Mouse (Mus musculus) neural tube, embryonic 15.5 days (tissue): ENCODE measurements around the gene Sp1. TPM values are rescaled to one million over a fixed set of nuclear protein-coding genes. Genes with fewer than 3 reads are reported as not detected.
A peak's percentile ranks its signal among the peaks of the same experiment; 100 is the strongest.

Experiments
- ATAC-seq: fragments of 200-750 bp; cut with Nextera tagmentation; 2 replicates; pipeline ENCODE4 v1.8.0; 2017; ENCODE audit warnings: mild to moderate bottlenecking, moderate TSS enrichment, moderate library complexity; ENCODE audit not compliant: low FRiP score
- H3K27ac ChIP-seq: fragments of 300-500 bp; sonication (generic); replicated peaks from 2 replicates; pipeline ENCODE4 v1.5.1; 2015; ENCODE audit warnings: mild to moderate bottlenecking, inconsistent platforms
- H3K27me3 ChIP-seq: fragments of 300-500 bp; sonication (generic); replicated peaks from 2 replicates; pipeline ENCODE4 v1.6.1; 2015; ENCODE audit warnings: inconsistent platforms
- H3K36me3 ChIP-seq: fragments of 300-500 bp; sonication (generic); 2 replicates; pipeline ENCODE4 v1.6.1; 2015; ENCODE audit warnings: inconsistent platforms
- H3K4me1 ChIP-seq: fragments of 300-500 bp; sonication (generic); 2 replicates; pipeline ENCODE4 v1.6.1; 2015; ENCODE audit warnings: inconsistent platforms
- H3K4me2 ChIP-seq: fragments of 300-500 bp; sonication (generic); 2 replicates; pipeline ENCODE4 v1.6.1; 2015; ENCODE audit warnings: inconsistent platforms, mild to moderate bottlenecking, moderate library complexity
- H3K4me3 ChIP-seq: fragments of 300-500 bp; sonication (generic); replicated peaks from 2 replicates; pipeline ENCODE4 v1.5.1; 2015; ENCODE audit warnings: mild to moderate bottlenecking, inconsistent platforms
- H3K9ac ChIP-seq: fragments of 300-500 bp; sonication (generic); replicated peaks from 2 replicates; pipeline ENCODE4 v1.6.1; 2015; ENCODE audit warnings: mild to moderate bottlenecking, inconsistent platforms
- H3K9me3 ChIP-seq: fragments of 300-500 bp; sonication (generic); replicated peaks from 2 replicates; pipeline ENCODE4 v1.6.1; 2016; ENCODE audit warnings: inconsistent platforms
- WGBS: fragments of 180-500 bp; shearing (Covaris S2); methylation state at CpG from one replicate; pipeline ENCODE4 v1.1.7; 2015; ENCODE audit warnings: mixed read lengths; 5-methylcytosine and 5-hydroxymethylcytosine counted together
- polyA plus RNA-seq: library from polyadenylated mRNA; unstranded; fragments of >200 nt; fragmentation: Nextera tagmentation; extraction: Ambion mirVana; gene quantifications from 2 replicates; pipeline ENCODE4 v1.2.1, GENCODE M21; 2015

The Sp1 gene
- polyA plus RNA-seq, 1 experiment from 2014 or later, result 3.0 TPM

DNA sequence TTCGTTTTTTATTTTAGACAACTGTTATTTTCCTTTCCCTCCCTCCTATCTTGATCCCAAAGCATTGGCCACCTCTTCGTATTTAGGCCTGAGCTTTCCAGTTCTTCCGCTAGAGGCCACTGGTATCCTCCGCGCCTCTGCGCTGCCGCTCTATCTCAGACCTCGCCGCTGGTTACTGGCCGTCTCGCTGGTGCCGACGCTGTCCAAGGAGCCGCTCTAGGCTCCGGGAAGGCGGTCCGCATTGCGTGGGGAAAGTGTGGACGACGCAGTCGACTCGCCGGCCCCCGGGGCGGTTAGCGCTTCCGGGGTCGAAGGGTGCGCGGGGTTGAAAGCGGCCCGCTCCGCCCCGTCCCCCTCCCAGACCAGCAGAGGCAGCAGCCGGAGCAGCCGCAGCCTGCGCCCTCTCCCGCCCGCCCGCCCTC, 64.3 kb downstream of the Sp1 start, which contains the start of gene Pcbp2:
TSS of gene Pcbp2 (plus strand) at position 357 of the 422 bp plus-strand sequence.
- Histone ChIP-seq H3K4me2 (peak within 1 kb of the TSS; percentile 59), H3K27me3 (no peaks in the 10 kb centered on the region), H3K4me3 (peak within 1 kb of the TSS; percentile 79), H3K9ac (peak within 1 kb of the TSS; percentile 86), H3K27ac (peak within 1 kb of the TSS; percentile 95), H3K36me3 (peaks cover 16% of the 10 kb centered on the region), H3K4me1 (peaks cover 17% of the 10 kb centered on the region), H3K9me3 (no peaks in the 10 kb centered on the region)
- under 1% methylated on average over 30 of the region's 40 CpGs for whole genome bisulfite sequencing
- ATAC-seq, result peak; percentile 99

DNA sequence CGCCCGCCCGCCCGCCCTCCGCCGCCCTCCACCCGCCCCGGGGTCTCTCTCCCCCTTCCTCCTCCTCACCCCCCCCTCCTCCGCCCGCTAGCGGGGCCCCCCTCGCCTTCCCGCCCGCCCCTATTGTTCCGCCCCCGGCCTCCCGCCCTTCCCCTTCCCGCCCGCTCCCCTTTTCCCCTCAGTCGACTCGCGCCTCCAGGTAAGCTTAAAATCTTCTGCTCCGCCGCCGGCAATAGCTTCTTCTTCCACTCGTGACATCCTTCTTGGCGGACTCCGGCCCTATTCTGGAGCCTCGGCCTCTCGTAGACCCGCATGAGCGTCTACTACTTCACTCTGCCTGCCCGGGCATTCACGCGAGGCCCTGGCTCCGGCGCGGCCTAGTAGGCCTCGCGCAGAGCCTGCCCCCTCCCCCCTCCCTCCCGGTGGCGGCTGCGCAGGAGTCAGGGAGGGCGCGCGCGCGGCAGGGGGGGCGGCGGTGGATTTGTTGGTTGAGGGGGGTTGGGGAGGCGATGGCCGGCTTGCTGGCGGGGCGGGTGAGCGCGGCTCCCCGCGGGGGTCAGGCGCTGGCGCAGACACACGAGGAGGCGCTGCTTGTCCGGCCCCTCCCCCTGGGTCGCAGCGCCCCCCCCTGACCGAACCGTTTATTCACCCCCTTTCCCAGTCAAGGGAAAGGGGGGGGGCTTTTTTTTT, 64.8 kb downstream of the Sp1 start:
- Histone ChIP-seq H3K9ac (peak overlapping the region; percentile 86), H3K36me3 (peaks cover 21% of the 10 kb centered on the region), H3K27ac (peak overlapping the region; percentile 95), H3K27me3 (no peaks in the 10 kb centered on the region), H3K4me2 (peak overlapping the region; percentile 59), H3K9me3 (no peaks in the 10 kb centered on the region), H3K4me1 (peaks cover 17% of the 10 kb centered on the region), H3K4me3 (peak overlapping the region; percentile 79)
- ATAC-seq, result peak; percentile 77
- 1% methylated on average over 41 of the region's 67 CpGs for WGBS

DNA sequence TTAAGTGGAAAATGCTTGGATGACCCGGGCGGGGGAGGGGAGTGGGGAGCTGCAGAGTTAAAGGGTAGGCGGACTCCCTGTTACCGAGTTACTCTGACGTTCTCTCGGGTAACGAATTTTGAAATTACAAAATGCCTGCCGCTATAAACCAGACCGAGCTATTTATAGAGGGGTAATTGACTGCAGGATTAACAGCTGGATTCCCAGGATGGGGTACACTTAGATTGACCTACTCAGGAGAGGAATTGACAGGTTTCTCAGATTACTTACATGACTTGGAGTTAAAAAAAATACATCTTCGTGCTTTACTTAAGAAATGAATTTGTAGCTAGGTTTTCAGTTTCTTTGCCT, 65.3 kb downstream of the Sp1 start:
- peak overlapping the region; percentile 79 for H3K4me3 ChIP-seq
- no peak for ATAC-seq
- WGBS, result 3% methylated on average over 10 of the region's 10 CpGs
- H3K4me2 ChIP-seq, result peak overlapping the region; percentile 59
- no peaks in the 10 kb centered on the region for H3K27me3 ChIP-seq
- H3K9ac ChIP-seq, result peak overlapping the region; percentile 86
- H3K36me3 ChIP-seq, result peaks cover 26% of the 10 kb centered on the region
- H3K4me1 ChIP-seq, result peaks cover 17% of the 10 kb centered on the region
- H3K9me3 ChIP-seq, result no peaks in the 10 kb centered on the region
- peak overlapping the region; percentile 95 for H3K27ac ChIP-seq

DNA sequence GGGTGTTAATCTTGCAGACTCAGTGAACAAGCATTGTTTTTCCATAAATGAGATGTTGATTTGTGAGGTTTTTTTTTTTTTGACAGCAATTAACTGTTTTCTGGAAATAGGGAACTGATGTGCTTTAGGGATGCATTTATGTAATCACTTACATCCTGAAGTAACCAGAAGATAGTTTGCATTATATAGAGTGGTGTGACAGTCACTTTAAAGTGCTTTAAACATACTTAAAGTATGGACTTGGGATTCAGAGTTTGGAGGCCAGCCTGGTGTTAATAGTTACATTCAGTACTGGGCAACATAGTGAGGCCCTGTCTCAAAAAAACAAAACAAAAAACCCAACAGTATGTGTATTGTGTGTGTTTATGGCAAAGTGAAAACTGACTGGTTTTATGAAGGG, 65.8 kb downstream of the Sp1 start:
- H3K27me3 ChIP-seq, result no peaks in the 10 kb centered on the region
- peaks cover 17% of the 10 kb centered on the region for H3K4me1 ChIP-seq
- H3K27ac ChIP-seq, result no peak overlapping the region
- peaks cover 30% of the 10 kb centered on the region for H3K36me3 ChIP-seq
- H3K4me3 ChIP-seq, result peak overlapping the region; percentile 79
- H3K9ac ChIP-seq, result peak overlapping the region; percentile 86
- H3K9me3 ChIP-seq, result no peaks in the 10 kb centered on the region
- H3K4me2 ChIP-seq, result peak overlapping the region; percentile 59
- ATAC-seq, result no peak

DNA sequence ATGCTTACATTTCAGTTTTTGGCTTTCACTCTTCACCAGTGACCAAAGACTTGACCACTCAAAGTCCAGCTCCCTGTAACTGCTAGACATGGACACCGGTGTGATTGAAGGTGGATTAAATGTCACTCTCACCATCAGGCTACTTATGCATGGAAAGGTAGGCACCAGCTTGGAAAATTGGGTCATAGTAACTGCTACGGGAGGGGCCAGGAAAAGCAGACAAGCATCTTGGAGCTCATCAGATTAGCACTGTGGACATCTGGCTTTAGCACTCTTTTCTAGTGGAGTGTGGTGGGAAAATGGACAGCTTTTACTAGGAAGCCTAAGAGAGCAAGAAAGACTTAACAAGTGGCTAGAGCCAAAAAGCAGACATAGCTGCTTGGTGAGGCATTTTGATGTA, 67.3 kb downstream of the Sp1 start:
- Histone ChIP-seq H3K27ac (no peak overlapping the region), H3K4me1 (peaks cover 17% of the 10 kb centered on the region), H3K9ac (no peak overlapping the region), H3K9me3 (no peaks in the 10 kb centered on the region), H3K36me3 (peaks cover 39% of the 10 kb centered on the region), H3K27me3 (no peaks in the 10 kb centered on the region), H3K4me3 (no peak overlapping the region), H3K4me2 (no peak overlapping the region)
- 81% methylated on average over 2 of the region's 2 CpGs for WGBS
- ATAC-seq, result no peak

DNA sequence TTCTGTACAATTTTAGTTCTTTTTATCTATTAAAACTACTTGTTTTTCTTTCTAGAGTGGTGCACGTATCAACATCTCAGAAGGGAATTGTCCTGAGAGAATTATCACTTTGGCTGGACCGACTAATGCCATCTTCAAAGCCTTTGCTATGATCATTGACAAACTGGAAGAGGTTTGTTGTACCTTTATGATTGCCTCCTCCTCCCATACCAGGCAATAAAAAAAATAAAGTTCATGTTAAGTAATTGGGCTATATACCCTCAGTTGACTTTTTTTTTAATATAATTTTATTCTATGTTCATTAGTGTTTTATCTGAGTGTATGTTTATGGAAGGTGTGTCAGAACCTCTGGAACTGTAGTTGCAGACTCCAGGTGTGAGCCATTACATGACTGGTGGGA, 68.6 kb downstream of the Sp1 start:
- Histone ChIP-seq H3K4me1 (peaks cover 17% of the 10 kb centered on the region), H3K4me2 (no peak overlapping the region), H3K9ac (no peak overlapping the region), H3K4me3 (no peak overlapping the region), H3K27ac (no peak overlapping the region), H3K9me3 (no peaks in the 10 kb centered on the region), H3K27me3 (no peaks in the 10 kb centered on the region), H3K36me3 (peaks cover 50% of the 10 kb centered on the region)
- no peak for ATAC-seq
- 89% methylated on average over 2 of the region's 2 CpGs for WGBS

DNA sequence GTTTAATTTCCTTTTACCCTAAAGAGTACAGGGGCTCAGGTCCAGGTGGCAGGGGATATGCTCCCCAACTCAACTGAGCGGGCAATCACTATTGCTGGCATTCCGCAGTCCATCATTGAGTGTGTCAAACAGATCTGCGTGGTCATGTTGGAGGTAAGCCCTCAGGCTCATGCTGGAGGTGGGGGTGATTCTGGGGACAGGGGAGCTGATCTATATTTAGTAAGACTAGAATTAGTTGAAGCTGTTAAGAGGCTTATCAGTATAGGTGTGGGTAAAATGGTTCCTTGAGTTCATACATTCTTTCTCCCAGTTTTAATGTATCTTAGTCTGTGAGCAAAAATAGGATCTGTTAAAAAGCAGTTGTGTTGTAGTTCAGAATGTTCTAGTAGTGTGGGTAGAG, 77.2 kb downstream of the Sp1 start:
- WGBS, result 91% methylated on average over 3 of the region's 3 CpGs
- Histone ChIP-seq H3K4me3 (no peak overlapping the region), H3K36me3 (peaks cover 77% of the 10 kb centered on the region), H3K9ac (no peak overlapping the region), H3K4me2 (no peak overlapping the region), H3K9me3 (no peaks in the 10 kb centered on the region), H3K27ac (no peak overlapping the region), H3K4me1 (no peaks in the 10 kb centered on the region), H3K27me3 (no peaks in the 10 kb centered on the region)
- no peak for ATAC-seq

DNA sequence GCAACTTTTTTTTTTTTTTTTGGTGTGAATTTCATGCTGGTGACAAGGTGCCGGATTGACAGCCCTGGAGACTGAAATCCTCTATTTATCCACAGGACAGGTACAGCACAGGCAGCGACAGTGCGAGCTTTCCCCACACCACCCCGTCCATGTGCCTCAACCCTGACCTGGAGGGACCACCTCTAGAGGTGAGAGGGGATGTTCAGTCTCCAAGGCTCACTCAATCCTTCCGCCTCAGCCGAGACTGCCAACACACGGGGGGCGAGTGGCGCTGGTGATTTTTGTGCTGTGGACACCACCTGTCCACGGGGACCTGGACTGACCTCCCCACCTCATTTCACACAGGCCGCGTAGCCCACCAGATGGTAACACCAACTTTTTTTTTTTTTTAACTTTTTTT, 79.9 kb downstream of the Sp1 start:
- H3K4me3 ChIP-seq, result no peak overlapping the region
- H3K9me3 ChIP-seq, result no peaks in the 10 kb centered on the region
- no peaks in the 10 kb centered on the region for H3K27me3 ChIP-seq
- WGBS, result 91% methylated on average over 12 of the region's 12 CpGs
- ATAC-seq, result no peak
- no peaks in the 10 kb centered on the region for H3K4me1 ChIP-seq
- peaks cover 83% of the 10 kb centered on the region for H3K36me3 ChIP-seq
- no peak overlapping the region for H3K9ac ChIP-seq
- no peak overlapping the region for H3K4me2 ChIP-seq
- no peak overlapping the region for H3K27ac ChIP-seq

Other genes with a start within 250 kb of the Sp1 start
- gene Zfp740, start 202.9 kb upstream of the Sp1 start, polyA plus RNA-seq, result 45.1 and 48.7 TPM in 2 replicates
- gene Csad, start 201.4 kb upstream of the Sp1 start, polyA plus RNA-seq, result 33.6 and 43.7 TPM in 2 replicates
- 1.1 and 11.0 TPM in 2 replicates for gene Itgb7, start 174.2 kb upstream of the Sp1 start, polyA plus RNA-seq
- gene Rarg, start 148.6 kb upstream of the Sp1 start, polyA plus RNA-seq, result 7.8 and 11.9 TPM in 2 replicates
- 0.09 TPM in 1 of 2 replicates, not detected in the other for gene Gm9918, start 135.6 kb upstream of the Sp1 start, polyA plus RNA-seq
- gene Mfsd5, start 126.7 kb upstream of the Sp1 start, polyA plus RNA-seq, result 59.5 and 62.7 TPM in 2 replicates
- gene Espl1, start 109.9 kb upstream of the Sp1 start, polyA plus RNA-seq, result 2.8 and 6.3 TPM in 2 replicates
- gene Pfdn5, start 80.0 kb upstream of the Sp1 start, polyA plus RNA-seq, result 427 and 485 TPM in 2 replicates
- gene Myg1, start 74.4 kb upstream of the Sp1 start, polyA plus RNA-seq, result 83.7 and 96.4 TPM in 2 replicates
- gene Aaas, start 55.4 kb upstream of the Sp1 start, polyA plus RNA-seq, result 30.4 and 49.7 TPM in 2 replicates
- gene Sp7, start 39.0 kb upstream of the Sp1 start, polyA plus RNA-seq, result 0.88 and 0.95 TPM in 2 replicates
- gene Amhr2, start 39.2 kb downstream of the Sp1 start, polyA plus RNA-seq, result 0.83 and 1.1 TPM in 2 replicates
- gene Prr13, start 52.9 kb downstream of the Sp1 start, polyA plus RNA-seq, result 80.9 and 87.7 TPM in 2 replicates
- gene Pcbp2, start 64.4 kb downstream of the Sp1 start, polyA plus RNA-seq, result 117 and 143 TPM in 2 replicates
- gene Gm10337, start 97.6 kb downstream of the Sp1 start, polyA plus RNA-seq, result 6.2 and 6.4 TPM in 2 replicates
- gene Map3k12, start 110.9 kb downstream of the Sp1 start, polyA plus RNA-seq, result 49.1 and 57.4 TPM in 2 replicates
- 93.7 and 98.4 TPM in 2 replicates for gene Tarbp2, start 112.0 kb downstream of the Sp1 start, polyA plus RNA-seq
- 13.9 and 14.0 TPM in 2 replicates for gene Npff, start 118.8 kb downstream of the Sp1 start, polyA plus RNA-seq
- 0.50 TPM in 1 of 2 replicates, not detected in the other for gene Gm28047, start 218.9 kb downstream of the Sp1 start, polyA plus RNA-seq
- 16.6 and 19.5 TPM in 2 replicates for gene Atf7, start 219.3 kb downstream of the Sp1 start, polyA plus RNA-seq